Mouse (Mus musculus) heart, adult 2 months (tissue): ENCODE data around the gene H2afv. TPM values are rescaled to one million over a fixed set of nuclear protein-coding genes. Genes with fewer than 3 reads are reported as not detected.

Experiments
- DNase-seq, 2 experiments: peaks; one replicate each; pipeline ENCODE4 v3.0.0; 2021
- H3K27ac ChIP-seq: fragments of 200-600 bp; 2 replicates; pipeline ENCODE4 v1.8.1; 2022
- H3K27me3 ChIP-seq: fragments of 200-500 bp; 2 replicates; pipeline ENCODE4 v1.6.1; 2012; ENCODE audit warnings: mild to moderate bottlenecking, low read length, inconsistent platforms, mixed read lengths; ENCODE audit not compliant: control insufficient read depth, insufficient read depth
- H3K36me3 ChIP-seq: fragments of 200-500 bp; 2 replicates; pipeline ENCODE4 v1.6.1; 2012; ENCODE audit warnings: low read length, inconsistent platforms; ENCODE audit not compliant: control insufficient read depth, insufficient read depth
- H3K4me1 ChIP-seq: fragments of 200-500 bp; 2 replicates; pipeline ENCODE4 v1.6.1; 2011; ENCODE audit warnings: low read length; ENCODE audit not compliant: control insufficient read depth, insufficient read depth
- H3K4me3 ChIP-seq: fragments of 200-600 bp; 2 replicates; pipeline ENCODE4 v1.8.1; 2022
- H3K79me2 ChIP-seq: fragments of 200-500 bp; replicated peaks from 2 replicates; pipeline ENCODE4 v1.6.1; 2012; ENCODE audit warnings: mild to moderate bottlenecking, inconsistent platforms, low read length, moderate library complexity, mixed read lengths; ENCODE audit not compliant: control insufficient read depth, insufficient read depth
- H3K9ac ChIP-seq: fragments of 200-500 bp; 2 replicates; pipeline ENCODE4 v1.6.1; 2012; ENCODE audit warnings: low read depth, mild to moderate bottlenecking, control low read depth, inconsistent platforms, low read length, mixed read lengths
- CTCF ChIP-seq: fragments of 200-600 bp; IDR thresholded peaks from 2 replicates; pipeline ENCODE4 v1.8.1; 2022; ENCODE audit warnings: antibody characterized with exemption, mild to moderate bottlenecking, moderate library complexity
- EP300 ChIP-seq: fragments of 200-500 bp; IDR thresholded peaks from 2 replicates; pipeline ENCODE4 v1.6.1; 2011; ENCODE audit warnings: low read depth, low read length, control low read depth; ENCODE audit not compliant: insufficient read depth
- POLR2A ChIP-seq: fragments of 200-500 bp; IDR thresholded peaks from 2 replicates; pipeline ENCODE4 v1.6.1; 2011; ENCODE audit warnings: mild to moderate bottlenecking, low read depth, low read length, control low read depth; ENCODE audit not compliant: insufficient read depth
- WGBS: fragments of 180-500 bp; shearing (Covaris S2); methylation state at CpG from one replicate; pipeline ENCODE4 v1.1.7; 2018; 5-methylcytosine and 5-hydroxymethylcytosine counted together
- intact Hi-C: fragments of 180-260 bp; cut with DNase I; formaldehyde crosslinking; loops from one replicate; pipeline ENCODE4 v1.15.1; 2025
- polyA plus RNA-seq: library from polyadenylated mRNA; depleted of rRNA; stranded (reverse); fragments of >200 nt; gene quantifications from 2 replicates; pipeline ENCODE4 v1.2.3, GENCODE M21; 2012
- total RNA-seq, 2 experiments: library from RNA; stranded (reverse); gene quantifications; 2 replicates each; pipeline ENCODE4 v1.2.3; 2021

The H2afv gene
- total and polyA plus RNA-seq, 3 experiments, result 46.3 to 80.8 (median 75.8) TPM

GRCm38 (mm10) chr11:6443727-6444076 is 541 bp downstream of the H2afv start:
- no peak for DNase-seq
- peak overlapping the region; percentile 98 for H3K27ac ChIP-seq
- peaks cover 4% of the 10 kb centered on the region; the same call in 1 of the 2 replicates for H3K36me3 ChIP-seq
- H3K27me3 ChIP-seq, result no peaks in the 10 kb centered on the region
- under 1% methylated on average over 10 of the region's 10 CpGs for WGBS
- peak overlapping the region; percentile 94 for H3K9ac ChIP-seq
- H3K4me1 ChIP-seq, result peaks cover 6% of the 10 kb centered on the region; the same call in 1 of the 2 replicates
- peak overlapping the region; percentile 67 for H3K4me3 ChIP-seq
- intact Hi-C loops, result loop anchor here (2.0 kb wide), 2 partner anchors 27 to 31 kb away; partner anchors contain the start of gene Purb
- TF ChIP-seq CTCF (no peak), POLR2A (no peak), EP300 (no peak)
- peaks cover 3% of the 10 kb centered on the region; the same call in 1 of the 2 replicates for H3K79me2 ChIP-seq

GRCm38 (mm10) chr11:6443102-6443501 is 1.1 kb downstream of the H2afv start:
- peaks cover 4% of the 10 kb centered on the region; the same call in 1 of the 2 replicates for H3K36me3 ChIP-seq
- H3K79me2 ChIP-seq, result peaks cover 3% of the 10 kb centered on the region; the same call in 1 of the 2 replicates
- TF ChIP-seq EP300 (no peak), CTCF (no peak), POLR2A (no peak)
- peak overlapping the region; percentile 94 for H3K9ac ChIP-seq
- 25% methylated on average over 4 of the region's 4 CpGs for WGBS
- peak overlapping the region; percentile 98 for H3K27ac ChIP-seq
- peak overlapping the region; percentile 67 for H3K4me3 ChIP-seq
- peaks cover 6% of the 10 kb centered on the region; the same call in 1 of the 2 replicates for H3K4me1 ChIP-seq
- no peak for DNase-seq
- H3K27me3 ChIP-seq, result no peaks in the 10 kb centered on the region
- intact Hi-C loops, result no loop called here

- no peak overlapping the region for H3K4me3 ChIP-seq
- H3K4me1 ChIP-seq, result peaks cover 6% of the 10 kb centered on the region; the same call in 1 of the 2 replicates
- peaks cover 4% of the 10 kb centered on the region; the same call in 1 of the 2 replicates for H3K36me3 ChIP-seq
- H3K79me2 ChIP-seq, result peaks cover 4% of the 10 kb centered on the region; the same call in 1 of the 2 replicates
- H3K9ac ChIP-seq, result no peak overlapping the region
- WGBS, result 94% methylated on average over 4 of the region's 4 CpGs
- no peak for TF ChIP-seq POLR2A
- H3K27me3 ChIP-seq, result no peaks in the 10 kb centered on the region
- no peak overlapping the region for H3K27ac ChIP-seq
- no peak for DNase-seq
- intact Hi-C loops, result no loop called here
These were observed 1.7 kb downstream of the H2afv start for GRCm38 (mm10) chr11:6442566-6442965.

DNA sequence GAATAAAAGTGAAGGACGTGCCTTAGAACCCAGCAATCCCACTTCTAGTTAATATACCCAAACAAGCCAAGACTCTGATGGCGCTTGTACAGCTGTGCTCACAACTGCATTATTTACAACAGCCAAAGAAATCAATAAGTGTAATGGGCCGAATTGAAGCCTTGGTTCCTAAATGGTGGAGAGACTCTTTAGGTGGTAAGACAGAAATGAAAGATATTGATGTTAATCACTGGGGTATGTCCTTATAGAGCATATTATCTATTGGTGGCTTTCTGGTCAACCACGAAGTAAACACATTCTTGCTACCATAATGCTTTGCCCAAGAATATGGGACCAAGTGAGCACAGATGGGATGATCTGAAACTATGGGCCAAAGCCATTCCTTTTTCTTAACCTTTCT is 4.1 kb downstream of the H2afv start:
- DNase-seq, result no peak
- H3K36me3 ChIP-seq, result peaks cover 4% of the 10 kb centered on the region; the same call in 1 of the 2 replicates
- intact Hi-C loops, result no loop called here
- TF ChIP-seq CTCF (no peak), EP300 (no peak), POLR2A (no peak)
- H3K27ac ChIP-seq, result no peak overlapping the region
- H3K4me1 ChIP-seq, result peaks cover 6% of the 10 kb centered on the region; the same call in 1 of the 2 replicates
- H3K79me2 ChIP-seq, result peaks cover 4% of the 10 kb centered on the region; the same call in 1 of the 2 replicates
- H3K27me3 ChIP-seq, result no peaks in the 10 kb centered on the region
- no peak overlapping the region for H3K9ac ChIP-seq
- no peak overlapping the region for H3K4me3 ChIP-seq
- WGBS, result 97% methylated on average over 4 of the region's 4 CpGs

DNA sequence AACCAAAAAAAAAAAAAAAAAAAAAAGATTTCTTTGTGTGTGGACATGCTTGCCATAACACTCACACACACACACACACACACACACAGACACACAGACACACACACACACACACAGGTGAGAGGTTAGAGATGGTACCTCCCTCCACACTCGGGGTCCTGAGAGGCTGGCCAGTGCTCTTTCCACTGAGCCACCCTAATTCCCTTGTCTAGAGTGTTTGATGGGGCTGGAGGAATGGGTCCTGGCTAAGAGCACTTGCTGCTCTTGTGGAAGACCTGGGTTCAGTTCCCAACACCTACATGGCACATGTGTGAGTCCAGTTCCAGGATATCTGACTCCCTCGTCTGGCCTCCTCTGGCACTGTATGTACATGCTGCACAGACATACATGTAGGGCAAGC is 6.6 kb downstream of the H2afv start:
- no peak for TF ChIP-seq CTCF
- DNase-seq, result no peak
- peaks cover 2% of the 10 kb centered on the region; the same call in 1 of the 2 replicates for H3K4me1 ChIP-seq
- 93% methylated on average over 2 of the region's 2 CpGs for WGBS
- no peak overlapping the region for H3K27ac ChIP-seq
- intact Hi-C loops, result no loop called here
- H3K4me3 ChIP-seq, result no peak overlapping the region
- no peaks in the 10 kb centered on the region for H3K27me3 ChIP-seq
- H3K9ac ChIP-seq, result no peak overlapping the region
- H3K79me2 ChIP-seq, result peaks cover 3% of the 10 kb centered on the region; the same call in 1 of the 2 replicates
- peaks cover under 1% of the 10 kb centered on the region; the same call in 1 of the 2 replicates for H3K36me3 ChIP-seq

GRCm38 (mm10) chr11:6436442-6436841 is 7.8 kb downstream of the H2afv start:
- peak; percentile 41 to 49 for DNase-seq
- Histone ChIP-seq H3K4me1 (no peaks in the 10 kb centered on the region), H3K79me2 (peaks cover 3% of the 10 kb centered on the region; the same call in 1 of the 2 replicates), H3K4me3 (no peak overlapping the region), H3K27ac (no peak overlapping the region), H3K9ac (no peak overlapping the region), H3K36me3 (no peaks in the 10 kb centered on the region), H3K27me3 (no peaks in the 10 kb centered on the region)
- TF ChIP-seq CTCF (peak; percentile 70), EP300 (no peak)
- WGBS, result 71% methylated on average over 8 of the region's 8 CpGs
- intact Hi-C loops, result no loop called here
